Mouse (Mus musculus): Measurements from ENCODE around the gene Zxdc. TPM values are rescaled to one million over a fixed set of nuclear protein-coding genes. Genes with fewer than 3 reads are reported as not detected.

Gene Zxdc
- total and polyA plus RNA-seq, 3 experiments = 8.6 to 10.7 TPM; not detected in 1

- Histone ChIP-seq H3K4me3 (ENCODE audit: control insufficient read depth in 1 of 2, insufficient read depth in 1 of 2, low read depth in 2 of 2, low read length in 2 of 2) (no peak overlapping the region), H3K4me1 (ENCODE audit: control insufficient read depth in 1 of 2, insufficient read depth in 2 of 2, low read length in 2 of 2) (no peaks in the 10 kb centered on the region), H3K27ac (ENCODE audit: control insufficient read depth, low read depth, low read length) (no peak overlapping the region), H3K27me3 (ENCODE audit: control insufficient read depth in 1 of 2, insufficient read depth in 2 of 2, low read length in 2 of 2) (no peaks in the 10 kb centered on the region), H3K9me3 (replicated peaks; ENCODE audit: insufficient read depth, low read length) (no peaks in the 10 kb centered on the region), H3K79me2 (ENCODE audit: control insufficient read depth, insufficient read depth, low read length, poor library complexity) (no peaks in the 10 kb centered on the region), H3K9ac (ENCODE audit: control insufficient read depth, low read depth, low read length, poor library complexity, severe bottlenecking) (no peak overlapping the region), H3K36me3 (ENCODE audit: control insufficient read depth in 1 of 2, insufficient read depth in 2 of 2, low read length in 2 of 2) (peaks cover 0 to 7% of the 10 kb centered on the region in 2 experiments; a peak in 2 of 4 replicates)
- no peak for TF ChIP-seq BHLHE40 (IDR thresholded peaks at IDR 0.05; ENCODE audit: borderline replicate concordance, low read depth, low read length)
- no peak for TF ChIP-seq RCOR1 (IDR thresholded peaks at IDR 0.05; ENCODE audit: low read depth, low read length)
- TF ChIP-seq USF1 (IDR thresholded peaks at IDR 0.05; ENCODE audit: low read depth, low read length) = no peak
- TF ChIP-seq GABPA (IDR thresholded peaks at IDR 0.05; ENCODE audit: low read depth, low read length) = no peak
- no peak for TF ChIP-seq ZNF384 (IDR thresholded peaks at IDR 0.05; ENCODE audit: low read depth, low read length)
- TF ChIP-seq SIN3A (IDR thresholded peaks at IDR 0.05; ENCODE audit: low read length) = no peak
- no peak for DNase-seq (ENCODE audit: low read depth, low spot score)
Measured at GRCm38 (mm10) chr6:90390629-90391028, 21.3 kb downstream of the Zxdc start.

- H3K27ac ChIP-seq (ENCODE audit: control insufficient read depth, low read depth, low read length) = no peak overlapping the region
- H3K4me1 ChIP-seq (ENCODE audit: control insufficient read depth in 1 of 2, insufficient read depth in 2 of 2, low read length in 2 of 2) = 0 out of 4 replicates have a peak, but pooled peaks cover 0 to 3% of the 10 kb centered on the region in 2 experiments
- no peaks in the 10 kb centered on the region for H3K27me3 ChIP-seq (ENCODE audit: control insufficient read depth in 1 of 2, insufficient read depth in 2 of 2, low read length in 2 of 2)
- H3K36me3 ChIP-seq (ENCODE audit: control insufficient read depth in 1 of 2, insufficient read depth in 2 of 2, low read length in 2 of 2) = peaks cover 2% of the 10 kb centered on the region in 2 experiments; a peak in 2 of 4 replicates
- no peak overlapping the region for H3K9ac ChIP-seq (ENCODE audit: control insufficient read depth, low read depth, low read length, poor library complexity, severe bottlenecking)
- no peak for DNase-seq (ENCODE audit: low read depth, low spot score)
- no peak for TF ChIP-seq ELF1 (IDR thresholded peaks at IDR 0.05; ENCODE audit: low read depth, low read length)
- no peak for TF ChIP-seq POLR2AphosphoS5 (IDR thresholded peaks at IDR 0.05; ENCODE audit: borderline replicate concordance, low read depth, low read length)
- no peak for TF ChIP-seq SIN3A (IDR thresholded peaks at IDR 0.05; ENCODE audit: low read length)
- no peak for TF ChIP-seq BHLHE40 (IDR thresholded peaks at IDR 0.05; ENCODE audit: borderline replicate concordance, low read depth, low read length)
- TF ChIP-seq RCOR1 (IDR thresholded peaks at IDR 0.05; ENCODE audit: low read depth, low read length) = no peak
- no peaks in the 10 kb centered on the region for H3K9me3 ChIP-seq (replicated peaks; ENCODE audit: insufficient read depth, low read length)
- H3K79me2 ChIP-seq (ENCODE audit: control insufficient read depth, insufficient read depth, low read length, poor library complexity) = no peaks in the 10 kb centered on the region
- H3K4me3 ChIP-seq (ENCODE audit: control insufficient read depth in 1 of 2, insufficient read depth in 1 of 2, low read depth in 2 of 2, low read length in 2 of 2) = no peak overlapping the region
Measured at GRCm38 (mm10) chr6:90393948-90394347, 24.7 kb downstream of the Zxdc start.

GRCm38 (mm10) chr6:90395751-90396150 lies 26.5 kb downstream of the Zxdc start:
- Histone ChIP-seq H3K9ac (ENCODE audit: control insufficient read depth, low read depth, low read length, poor library complexity, severe bottlenecking) (no peak overlapping the region), H3K27ac (ENCODE audit: control insufficient read depth, low read depth, low read length) (no peak overlapping the region), H3K27me3 (ENCODE audit: control insufficient read depth in 1 of 2, insufficient read depth in 2 of 2, low read length in 2 of 2) (no peaks in the 10 kb centered on the region), H3K4me3 (ENCODE audit: control insufficient read depth in 1 of 2, insufficient read depth in 1 of 2, low read depth in 2 of 2, low read length in 2 of 2) (no peak overlapping the region), H3K9me3 (replicated peaks; ENCODE audit: insufficient read depth, low read length) (no peaks in the 10 kb centered on the region), H3K4me1 (ENCODE audit: control insufficient read depth in 1 of 2, insufficient read depth in 2 of 2, low read length in 2 of 2) (0 out of 4 replicates have a peak, but pooled peaks cover 0 to 3% of the 10 kb centered on the region in 2 experiments), H3K36me3 (ENCODE audit: control insufficient read depth in 1 of 2, insufficient read depth in 2 of 2, low read length in 2 of 2) (peaks cover 0 to 2% of the 10 kb centered on the region in 2 experiments; a peak in 1 of 4 replicates), H3K79me2 (ENCODE audit: control insufficient read depth, insufficient read depth, low read length, poor library complexity) (no peaks in the 10 kb centered on the region)
- DNase-seq (ENCODE audit: low read depth, low spot score) = no peak
- no peak for TF ChIP-seq POLR2AphosphoS2 (IDR thresholded peaks at IDR 0.05; ENCODE audit: low read length)

Measured in MEL (cell line).